Mouse (Mus musculus) lung, adult 18-20 months (tissue): ENCODE measurements around the gene Slc35b1.
A peak's percentile ranks its signal among the peaks of the same experiment; 100 is the strongest.

Experiments used
- DNase-seq, 2 experiments: peaks; one replicate each; pipeline ENCODE4 v3.0.0; 2022; ENCODE audit warnings: mixed read lengths in 2 of 2

Slc35b1 gene

DNA sequence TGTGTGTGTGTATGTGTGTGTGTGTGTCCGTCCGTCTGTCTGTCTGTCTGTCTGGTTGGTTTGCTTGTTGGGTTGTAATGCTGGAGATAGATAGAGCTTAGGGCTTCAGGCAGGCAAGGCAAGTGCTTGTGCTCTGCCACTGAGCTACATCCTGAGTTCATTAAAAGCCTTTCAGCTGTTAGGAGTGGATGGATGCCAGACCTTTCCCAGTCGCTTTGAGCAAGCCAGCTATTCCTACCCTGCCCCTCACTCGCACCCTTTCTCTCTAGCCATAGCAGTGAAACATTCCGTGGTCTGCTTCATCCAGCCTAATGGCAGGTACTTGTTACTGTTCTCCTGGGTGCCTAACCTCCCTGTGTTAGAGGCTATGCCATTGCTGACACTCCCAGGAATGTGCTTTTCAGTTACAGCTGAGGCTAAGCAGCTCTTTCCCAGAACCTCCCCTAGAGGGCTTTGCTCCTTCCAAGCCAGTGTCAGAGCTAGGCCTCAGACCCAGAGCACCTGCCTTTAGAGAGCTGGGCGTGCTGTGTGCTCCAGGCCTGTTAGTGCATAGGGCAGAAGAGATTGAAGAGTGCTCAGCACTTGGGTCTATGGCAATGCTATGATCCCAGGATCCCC is 18.1 kb upstream of the Slc35b1 start:
- peak in 1 of 2 experiments; percentile 35 for DNase-seq

DNA sequence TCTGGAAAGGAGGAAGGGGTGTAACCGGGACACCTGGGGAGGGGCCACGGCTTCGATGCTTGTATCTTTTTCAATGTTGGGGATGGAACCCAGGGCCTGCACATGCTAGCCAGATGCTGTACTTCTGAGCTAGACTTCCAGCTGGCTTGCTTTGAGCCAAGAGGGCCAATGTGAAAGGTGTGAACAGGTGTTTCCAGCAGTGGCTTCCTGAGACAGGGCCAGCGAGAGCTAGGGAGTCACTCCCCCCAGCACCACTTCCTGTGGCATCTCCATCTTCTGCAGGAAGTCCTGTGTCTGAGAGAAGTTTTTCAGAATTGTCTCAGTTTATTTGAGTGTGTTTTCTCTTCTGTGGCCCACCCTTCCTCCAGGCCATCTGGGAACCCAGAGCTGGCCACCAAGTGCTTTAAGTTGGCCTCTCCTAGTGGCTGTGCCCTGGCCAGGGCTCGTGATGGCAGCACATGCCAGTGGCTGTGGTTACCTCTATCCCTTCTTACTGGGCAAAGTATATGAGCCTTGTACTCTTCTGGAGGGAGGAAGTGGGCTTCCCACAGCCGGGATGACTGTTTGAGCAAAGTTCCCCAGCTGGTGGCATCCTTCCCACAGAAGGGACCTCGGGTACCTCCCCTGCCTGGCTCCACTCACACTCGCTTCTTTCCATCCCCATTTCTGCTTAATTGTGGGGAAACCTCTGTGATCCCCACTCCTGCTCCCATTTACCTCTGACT is 17.3 kb upstream of the Slc35b1 start:
- DNase-seq = no peak

DNA sequence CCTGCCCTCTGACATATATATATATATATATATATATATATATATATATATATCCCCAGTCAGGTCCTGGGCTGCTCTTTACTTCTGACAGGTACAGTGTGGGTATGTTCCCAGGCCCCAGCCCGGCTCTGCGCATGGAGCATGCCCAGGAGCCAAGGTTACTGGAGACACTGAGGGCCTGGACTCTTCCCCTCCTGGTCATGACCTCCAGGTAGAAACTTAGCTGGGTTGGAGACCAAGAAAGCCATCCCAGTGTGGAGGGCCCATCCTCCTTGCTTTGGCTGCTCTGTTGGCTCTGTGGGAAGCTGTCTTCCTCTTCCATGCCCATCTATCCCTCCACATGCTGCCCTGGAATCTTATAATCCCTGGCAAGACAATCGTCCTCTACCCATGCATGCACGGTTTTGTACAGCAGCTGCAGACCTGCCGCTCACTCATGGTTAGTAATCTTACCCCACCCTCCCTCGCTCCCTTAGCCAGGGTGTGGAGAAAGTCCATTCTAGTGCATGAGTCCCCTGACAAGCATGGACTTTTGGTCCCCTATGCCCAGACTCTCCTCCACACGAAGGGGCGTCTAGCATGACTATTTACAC is 16.2 kb upstream of the Slc35b1 start:
- DNase-seq = no peak

DNA sequence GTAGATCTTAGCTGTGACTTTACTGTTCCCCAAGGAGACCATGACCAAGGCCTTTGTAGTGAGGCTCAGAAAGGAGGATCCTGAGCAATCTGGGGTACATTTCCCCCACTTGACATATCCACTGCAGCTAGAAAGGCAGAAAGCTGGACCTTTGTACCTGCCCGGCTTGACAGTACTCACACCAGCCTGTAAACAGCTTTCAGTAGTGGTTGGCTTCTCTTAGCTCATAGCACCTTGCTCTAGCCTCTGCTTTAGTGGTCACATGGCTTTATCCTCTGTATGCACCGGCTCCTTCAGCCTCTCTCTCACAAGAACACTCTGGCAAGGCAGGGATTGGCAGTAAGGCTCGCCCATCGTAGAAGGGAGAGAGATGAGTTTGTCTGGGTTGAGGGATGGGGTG is 15.6 kb upstream of the Slc35b1 start:
- DNase-seq = no peak

DNA sequence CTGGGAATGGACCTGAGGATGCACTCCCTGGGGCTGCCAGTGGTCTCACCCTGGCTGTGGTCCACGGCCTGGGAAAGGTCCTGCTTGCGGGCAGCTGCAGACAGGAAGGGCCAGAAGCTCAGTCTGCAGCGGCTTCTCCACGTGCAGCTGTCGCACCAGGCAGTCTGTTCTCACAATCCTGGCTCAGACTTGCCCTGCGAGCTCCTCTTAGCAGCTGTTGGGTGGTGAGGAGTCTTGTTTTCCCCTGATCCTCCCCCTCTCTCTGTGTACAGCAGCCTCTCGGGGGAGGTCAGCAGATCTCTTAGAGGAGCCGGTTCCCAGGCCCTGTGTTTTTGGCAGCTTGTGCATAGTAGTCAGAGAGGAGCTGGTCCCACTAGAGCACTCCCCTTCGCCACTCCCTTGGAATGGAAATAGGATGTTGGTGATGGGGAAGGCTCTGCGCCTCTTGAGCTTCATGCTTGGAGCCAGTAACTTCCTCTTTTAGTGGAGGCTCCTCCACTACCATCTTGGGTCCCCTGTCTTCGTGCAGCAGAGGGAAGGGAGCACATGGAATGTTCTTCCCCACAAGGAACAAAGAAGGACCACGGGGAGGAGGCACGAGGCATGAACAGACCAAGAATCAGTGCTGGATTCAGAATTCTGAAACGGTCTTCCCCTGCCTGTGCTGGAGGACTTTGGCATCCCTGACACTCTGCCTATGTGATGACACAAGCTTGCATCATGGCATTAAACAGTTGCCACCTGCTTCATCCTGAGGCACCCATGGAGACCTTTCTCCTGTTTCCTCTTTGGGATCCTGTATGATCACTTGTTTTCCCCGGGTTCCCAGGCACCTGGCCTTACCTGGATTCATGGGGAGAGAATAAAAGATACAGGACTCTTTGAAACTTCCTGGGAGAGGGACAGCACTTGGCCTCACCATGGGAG is 14.3 kb upstream of the Slc35b1 start:
- peak in 1 of 2 experiments; percentile 38 for DNase-seq

DNA sequence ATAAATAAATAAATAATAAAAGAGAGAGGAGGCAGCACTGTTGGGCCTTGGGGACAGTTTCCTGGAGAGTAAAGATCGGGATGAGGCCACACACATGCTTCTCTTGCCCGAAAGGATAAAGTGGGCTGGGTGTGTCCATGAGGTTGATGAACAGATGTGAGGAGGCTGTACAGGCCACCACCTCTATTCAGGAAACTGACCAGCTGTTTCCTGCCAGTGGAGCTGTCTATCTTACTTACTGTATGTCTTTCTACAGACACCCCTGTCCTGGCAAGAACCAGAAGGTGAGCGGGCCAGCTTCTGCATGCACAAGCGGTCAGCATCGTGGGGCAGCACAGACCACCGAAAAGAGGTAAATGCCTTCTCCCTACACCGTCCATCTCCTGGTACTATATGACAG is 13.3 kb upstream of the Slc35b1 start:
- no peak for DNase-seq

DNA sequence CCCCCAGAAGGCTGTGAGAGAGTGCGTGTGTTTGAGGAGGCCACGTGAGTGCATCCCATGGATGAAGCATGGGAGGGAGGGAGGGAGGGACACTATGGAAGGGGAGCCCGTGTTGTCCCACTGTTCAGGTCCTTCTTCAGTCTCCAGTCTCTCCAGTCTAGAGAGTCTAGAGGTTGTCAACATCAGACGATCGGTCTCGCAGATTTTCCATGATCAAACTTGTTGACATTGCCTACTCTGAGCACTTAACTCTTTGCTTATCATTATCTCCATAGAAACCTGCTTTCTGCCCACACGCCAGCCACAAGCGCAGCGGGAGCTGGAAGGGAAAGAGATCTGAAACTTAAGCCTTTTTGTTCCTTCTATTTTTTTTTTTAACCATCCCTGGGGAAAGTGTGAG is 5.6 kb upstream of the Slc35b1 start:
- DNase-seq = no peak

DNA sequence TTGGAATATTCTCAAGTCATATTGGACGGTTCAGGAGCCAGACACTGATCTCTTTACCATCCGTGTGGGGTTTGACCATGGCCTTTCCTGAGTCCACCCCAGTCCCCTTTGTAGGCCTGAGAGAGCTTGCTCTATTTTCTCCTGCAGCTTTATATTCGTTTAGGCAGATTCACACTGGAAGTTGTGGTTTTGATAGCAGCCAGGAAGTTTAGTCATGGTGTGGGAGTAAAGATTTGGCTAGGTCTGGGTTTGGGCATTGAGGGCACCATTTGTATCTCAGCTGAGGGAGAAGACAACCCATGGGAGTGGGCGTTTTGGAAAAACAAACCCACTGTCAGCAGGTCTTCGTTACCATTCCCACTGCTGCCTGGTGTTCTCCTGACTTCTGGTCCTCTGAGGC is 4.9 kb upstream of the Slc35b1 start:
- no peak for DNase-seq

DNA sequence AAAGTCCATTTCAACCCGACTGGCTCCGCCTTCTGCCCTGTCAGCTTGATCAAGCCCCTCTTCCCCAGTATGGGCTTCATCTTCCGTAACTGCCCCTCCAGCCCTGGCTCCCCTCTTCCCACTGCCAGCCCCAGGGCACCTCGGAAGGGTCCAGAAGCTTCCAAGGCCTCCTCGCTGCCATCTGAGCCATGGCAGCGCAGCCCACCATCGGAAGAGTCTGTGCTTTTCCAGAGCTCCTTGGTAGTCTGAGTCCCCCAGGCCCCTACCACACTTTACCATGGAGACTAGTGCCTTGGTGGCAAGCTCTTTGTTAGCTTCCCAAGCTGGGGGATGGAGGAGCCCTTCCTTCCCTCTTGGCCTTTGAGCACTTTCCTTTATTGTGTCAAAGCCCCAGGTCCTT is 3.8 kb upstream of the Slc35b1 start:
- no peak for DNase-seq

DNA sequence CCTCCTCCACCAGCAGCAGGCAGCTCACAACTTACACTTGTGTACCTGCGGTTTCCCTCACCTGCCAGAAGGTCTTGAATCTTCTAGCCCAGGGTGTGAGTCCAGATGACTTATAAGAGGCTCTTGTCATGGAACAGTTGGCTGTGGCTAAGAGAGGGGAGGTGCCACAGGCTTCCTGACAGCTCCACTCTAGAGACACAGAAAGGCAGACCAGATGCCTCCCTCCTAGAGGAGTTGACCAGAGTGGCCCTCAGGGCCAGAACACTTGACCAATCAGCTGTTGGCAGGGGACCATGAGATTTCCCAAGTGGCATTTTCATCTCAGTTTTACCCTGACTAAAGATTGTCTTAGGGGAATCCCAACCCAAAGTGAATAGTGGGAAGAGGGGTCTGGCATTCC is 3.3 kb upstream of the Slc35b1 start:
- DNase-seq = peak; percentile 77 to 78

DNA sequence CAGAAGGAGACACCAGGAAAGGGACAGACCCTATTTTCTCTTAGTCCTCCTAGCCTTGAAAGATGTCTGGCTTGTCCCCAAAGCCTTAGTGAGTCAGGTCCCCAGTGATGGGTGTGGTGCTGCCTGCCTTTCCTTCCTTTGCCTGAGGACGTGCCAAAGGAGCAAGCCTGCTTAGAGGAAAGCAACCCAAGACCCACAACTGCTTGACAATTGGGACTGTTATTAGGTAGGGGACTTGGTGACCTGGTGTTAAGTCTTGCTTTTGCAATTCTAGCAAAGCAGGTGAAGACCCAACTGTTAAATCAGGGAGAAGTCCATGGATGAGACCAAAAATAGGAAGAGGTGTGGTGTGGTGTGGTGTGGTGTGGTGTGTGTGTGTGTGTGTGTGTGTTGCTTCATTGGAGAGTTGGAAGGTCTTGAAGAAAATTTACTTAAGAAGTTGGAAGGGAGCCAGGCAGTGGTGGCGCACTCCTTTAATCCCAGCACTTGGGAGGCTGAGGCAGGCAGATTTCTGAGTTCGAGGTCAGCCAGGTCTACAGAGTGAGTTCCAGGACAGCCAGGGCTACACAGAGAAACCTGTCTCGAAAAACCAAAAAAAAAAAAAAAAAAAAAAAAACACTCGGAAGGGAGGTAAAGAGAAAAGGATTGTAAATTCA is 1.0 kb upstream of the Slc35b1 start:
- DNase-seq = peak; percentile 52

DNA sequence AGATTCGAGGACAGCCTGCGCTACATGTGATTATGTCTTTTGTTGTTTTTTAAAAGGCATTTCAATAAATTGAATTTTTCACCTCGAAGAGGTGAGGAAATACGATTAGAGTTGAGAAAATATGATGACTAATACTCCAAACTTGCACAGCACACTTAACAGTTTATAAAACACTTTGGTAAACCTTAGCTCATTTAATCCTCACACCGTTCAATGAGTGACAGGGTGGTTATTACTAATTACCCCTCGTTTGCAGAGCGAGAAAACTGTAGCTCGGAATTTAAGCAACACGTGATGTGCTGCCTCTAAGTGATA is 531 bp upstream of the Slc35b1 start:
- no peak for DNase-seq

DNA sequence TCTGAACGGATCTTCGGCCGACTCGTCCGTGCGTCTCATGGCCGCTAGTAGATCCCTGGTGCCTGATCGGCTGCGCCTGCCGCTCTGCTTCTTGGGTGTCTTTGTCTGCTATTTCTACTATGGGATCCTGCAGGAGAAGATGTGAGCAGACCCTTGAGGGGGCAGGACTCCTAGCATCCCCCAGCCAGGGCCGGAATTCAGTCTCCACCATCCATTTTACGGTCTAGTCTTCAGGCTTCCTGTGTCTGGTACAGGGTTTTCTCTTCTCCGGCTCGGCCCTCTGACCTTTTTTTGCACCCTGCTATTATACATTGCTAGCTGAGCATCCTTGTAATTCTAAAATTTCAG is 455 bp downstream of the Slc35b1 start:
- DNase-seq = no peak

DNA sequence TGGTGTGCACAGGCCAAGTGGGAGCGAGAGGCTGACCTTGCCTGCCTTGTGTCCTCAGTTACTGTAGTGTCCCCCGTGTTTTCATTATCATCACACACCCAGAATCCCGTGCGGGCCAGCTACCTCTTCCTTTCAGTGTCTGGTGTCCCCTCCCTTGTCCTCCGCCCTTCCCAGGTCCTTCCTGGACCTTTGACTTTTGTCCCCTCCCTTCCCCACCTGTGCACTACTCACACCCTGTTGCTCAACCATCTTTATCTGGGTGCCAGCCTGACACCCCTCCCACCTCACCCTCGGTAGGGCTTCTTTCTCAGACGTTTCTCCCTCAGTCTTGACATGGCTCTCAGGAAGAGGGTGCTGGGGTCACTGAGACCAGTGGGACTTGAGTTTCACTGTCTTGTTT is 2.9 kb downstream of the Slc35b1 start:
- no peak for DNase-seq

DNA sequence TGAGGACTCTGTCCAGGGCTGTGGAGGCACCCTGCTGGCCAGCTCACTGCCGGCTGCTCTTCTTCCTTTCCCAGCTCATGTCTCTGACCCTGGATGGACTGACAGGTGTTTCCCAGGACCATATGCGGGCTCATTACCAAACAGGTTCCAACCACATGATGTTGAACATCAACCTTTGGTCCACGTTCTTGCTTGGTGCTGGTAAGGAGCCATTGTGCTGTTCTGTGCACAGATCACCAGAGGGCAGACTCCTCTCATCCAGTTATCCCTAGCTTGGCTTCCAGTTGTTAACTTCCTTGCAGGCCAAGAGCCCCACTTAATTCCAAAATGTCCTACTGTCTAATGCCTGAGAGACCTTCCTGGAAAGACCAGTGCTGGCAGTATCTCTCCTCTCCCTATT is 4.5 kb downstream of the Slc35b1 start:
- DNase-seq = no peak

DNA sequence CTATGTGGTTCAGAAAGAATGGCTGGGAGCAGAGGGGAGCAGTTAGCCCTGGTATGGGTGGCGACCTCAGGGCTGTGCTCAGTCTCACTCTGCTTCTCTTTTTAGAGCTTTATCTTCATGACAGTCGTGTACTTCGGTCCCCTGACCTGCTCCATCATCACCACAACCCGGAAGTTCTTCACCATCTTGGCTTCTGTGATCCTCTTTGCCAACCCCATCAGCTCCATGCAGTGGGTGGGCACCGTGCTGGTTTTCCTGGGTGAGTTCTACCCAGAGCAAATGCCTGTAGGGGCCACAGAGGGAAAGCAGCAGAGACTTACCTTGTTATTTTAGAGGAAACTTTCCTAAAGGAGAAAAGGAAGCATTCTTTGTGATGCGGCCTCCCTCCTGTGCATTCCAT is 5.9 kb downstream of the Slc35b1 start:
- DNase-seq = no peak

DNA sequence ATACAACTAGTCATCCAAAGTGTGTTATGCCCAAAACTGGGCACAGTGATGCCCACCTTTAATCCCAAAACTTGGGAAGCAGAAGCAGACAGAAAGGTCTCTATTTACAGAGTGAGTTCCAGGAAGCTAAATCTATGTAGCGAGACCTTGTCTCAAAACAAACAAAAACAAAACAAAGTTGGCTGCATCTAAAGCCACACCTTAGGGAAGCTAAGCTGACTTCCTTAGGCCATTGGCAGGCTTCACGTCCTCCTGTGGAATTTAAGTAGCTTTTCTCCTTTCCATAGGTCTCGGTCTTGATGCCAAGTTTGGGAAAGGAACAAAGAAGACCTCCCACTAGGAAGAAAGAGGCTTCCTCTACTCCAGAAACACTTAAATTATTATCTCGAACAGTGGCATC is 6.7 kb downstream of the Slc35b1 start:
- no peak for DNase-seq

DNA sequence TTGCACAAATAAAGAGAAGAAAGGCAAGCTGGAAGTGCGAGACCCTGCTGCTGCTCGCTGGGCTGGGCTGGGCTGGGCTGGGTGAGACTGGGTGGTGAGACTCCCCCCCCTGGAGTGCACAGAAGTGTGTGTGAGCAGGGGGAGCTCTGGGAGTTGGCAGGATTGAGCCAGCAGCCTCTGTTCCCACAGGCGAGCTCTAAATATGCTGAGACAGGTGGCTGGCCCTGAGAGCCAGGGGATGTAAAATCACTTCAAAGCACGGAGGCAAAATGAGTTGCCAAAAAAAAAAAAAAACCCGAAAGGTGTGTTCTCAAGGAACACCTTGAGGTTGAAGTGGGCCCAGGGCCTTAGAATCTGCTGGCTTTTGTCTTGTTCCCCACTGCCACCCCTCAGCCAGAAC is 7.3 kb downstream of the Slc35b1 start:
- DNase-seq = no peak

DNA sequence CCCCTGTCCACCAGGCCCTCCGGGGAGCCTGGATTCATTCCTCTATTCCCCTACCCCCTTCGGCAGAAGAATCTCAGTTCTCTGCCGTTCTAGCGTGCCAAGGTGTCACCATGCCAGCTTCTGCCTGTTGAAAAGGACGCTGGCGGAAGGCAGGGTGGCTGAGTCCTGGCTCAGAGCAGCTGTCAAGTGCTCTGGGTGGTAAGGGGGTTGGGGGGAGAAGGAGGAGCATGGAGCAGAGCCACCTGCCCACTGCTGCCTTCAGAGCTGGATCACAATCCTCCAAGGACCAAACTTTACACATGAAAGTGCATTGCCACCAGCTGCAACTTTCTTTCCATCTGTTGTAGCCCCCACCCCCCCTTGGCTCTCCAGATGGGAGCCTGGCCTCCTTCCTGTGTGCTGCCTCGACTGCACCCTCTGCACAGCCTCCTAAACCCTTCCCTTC is 7.8 kb downstream of the Slc35b1 start:
- no peak for DNase-seq

DNA sequence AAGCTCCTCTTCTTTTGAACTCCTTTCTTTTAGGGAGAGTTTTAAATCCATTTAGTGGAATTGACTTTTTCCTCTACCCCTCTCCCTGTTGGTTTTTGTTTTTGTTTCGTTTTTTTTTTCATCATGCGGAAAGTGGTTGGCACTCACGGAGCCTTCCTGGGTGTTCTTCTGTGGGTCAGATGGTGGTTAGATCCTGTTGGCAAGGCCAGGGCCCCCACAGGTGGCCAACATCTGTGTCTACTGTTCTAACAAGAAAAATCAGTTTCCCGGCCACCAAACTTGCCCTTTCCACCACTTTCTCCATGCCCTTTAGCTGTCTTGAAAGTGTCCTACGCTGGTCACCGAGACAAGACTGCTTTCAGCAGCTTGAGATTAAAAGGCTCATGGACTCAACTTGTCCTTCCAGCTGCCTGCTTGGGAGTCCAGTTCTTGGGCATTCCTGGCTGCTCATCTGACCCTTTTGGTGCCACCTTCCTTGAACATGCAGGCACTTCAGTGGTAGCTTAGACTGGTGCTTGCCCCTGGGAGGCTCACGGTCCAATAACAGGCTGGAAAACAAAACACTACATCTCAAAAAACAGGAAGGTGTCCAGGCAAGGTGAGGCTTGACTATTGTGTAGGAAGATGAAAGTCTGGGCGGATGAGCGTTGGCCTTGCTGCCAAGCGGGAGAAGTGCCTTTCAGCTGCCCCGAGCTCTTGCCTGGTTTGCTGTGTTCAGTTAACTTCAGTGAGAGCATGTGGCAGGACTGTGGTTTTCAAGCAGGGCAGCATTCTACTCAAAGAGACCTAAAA is 8.4 kb downstream of the Slc35b1 start:
- DNase-seq = no peak

DNA sequence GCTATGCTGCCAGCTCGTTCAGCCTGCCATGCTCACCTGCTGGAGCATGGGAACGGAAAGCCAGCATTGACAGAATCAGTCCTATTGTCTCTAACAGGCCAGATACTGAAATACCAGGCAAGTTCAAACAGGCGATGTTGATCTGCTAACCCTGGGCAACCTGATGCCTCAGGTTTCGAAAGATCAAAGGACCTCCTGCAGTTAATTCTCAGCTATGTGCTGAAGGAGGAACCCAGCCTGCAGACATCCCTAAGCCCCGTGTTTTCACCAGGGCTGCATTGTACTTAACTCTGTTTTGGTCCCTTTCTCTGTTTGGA is 9.0 kb downstream of the Slc35b1 start:
- DNase-seq = no peak

DNA sequence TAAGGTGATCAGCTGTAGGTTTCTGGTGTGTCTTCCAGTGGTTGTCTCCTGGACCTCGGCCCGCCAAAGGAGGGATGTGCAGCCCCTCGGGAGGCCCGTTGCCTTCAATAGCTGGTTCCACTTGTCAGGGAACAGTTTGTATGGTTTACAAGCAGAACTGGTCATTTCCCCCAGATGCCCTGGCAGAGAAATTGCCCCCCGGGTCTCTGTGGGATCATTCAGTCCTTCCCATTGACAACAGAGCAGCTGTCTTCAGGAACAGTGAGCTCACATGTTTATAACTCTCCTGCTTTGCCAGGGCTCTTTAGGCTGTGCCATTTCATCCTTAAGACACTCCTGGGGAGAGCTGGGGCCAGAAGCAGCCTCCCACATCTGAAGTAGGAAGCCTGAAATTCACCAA is 9.6 kb downstream of the Slc35b1 start:
- no peak for DNase-seq
